Mouse (Mus musculus) adrenal gland, postnatal 14 days (tissue): ENCODE data around the gene Dynll1. TPM values are rescaled to one million over a fixed set of nuclear protein-coding genes. Genes with fewer than 3 reads are reported as not detected.

Source experiments
- DNase-seq: peaks from one replicate; pipeline ENCODE4 v3.0.0; 2021; ENCODE audit warnings: mixed read lengths
- total RNA-seq: library from RNA; stranded (reverse); gene quantifications from 2 replicates; pipeline ENCODE4 v1.2.3, GENCODE M21; 2021

Dynll1 gene
- total RNA-seq, 1 experiment from 2014 or later = 320 TPM

DNA sequence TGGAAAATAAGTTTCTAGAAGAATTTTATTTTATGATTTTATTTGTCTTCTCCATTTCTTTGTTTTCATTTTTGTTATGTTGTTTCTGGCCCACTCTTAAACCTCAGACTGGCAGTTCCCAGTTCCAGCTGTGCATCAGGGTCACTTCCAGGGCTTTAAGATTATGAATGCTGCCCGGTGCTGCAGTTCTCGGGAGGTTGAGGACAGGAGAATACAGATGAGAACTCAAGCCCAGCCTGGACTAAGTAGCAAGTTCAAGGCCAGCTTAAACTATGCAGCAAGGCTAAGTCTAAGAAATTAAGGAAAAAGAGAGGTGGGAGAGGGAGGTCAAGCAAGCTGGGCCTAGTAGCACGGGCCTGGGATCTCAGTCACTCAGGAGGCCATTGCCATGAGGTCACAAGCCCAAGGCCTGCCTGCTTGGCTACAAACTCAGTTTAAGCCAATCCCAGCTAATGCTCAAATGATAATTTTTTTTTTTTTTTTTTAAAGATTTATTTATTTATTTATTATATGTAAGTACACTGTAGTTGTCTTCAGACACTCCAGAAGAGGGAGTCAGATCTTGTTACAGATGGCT is 33.2 kb downstream of the Dynll1 start:
- peak; percentile 42 for DNase-seq

DNA sequence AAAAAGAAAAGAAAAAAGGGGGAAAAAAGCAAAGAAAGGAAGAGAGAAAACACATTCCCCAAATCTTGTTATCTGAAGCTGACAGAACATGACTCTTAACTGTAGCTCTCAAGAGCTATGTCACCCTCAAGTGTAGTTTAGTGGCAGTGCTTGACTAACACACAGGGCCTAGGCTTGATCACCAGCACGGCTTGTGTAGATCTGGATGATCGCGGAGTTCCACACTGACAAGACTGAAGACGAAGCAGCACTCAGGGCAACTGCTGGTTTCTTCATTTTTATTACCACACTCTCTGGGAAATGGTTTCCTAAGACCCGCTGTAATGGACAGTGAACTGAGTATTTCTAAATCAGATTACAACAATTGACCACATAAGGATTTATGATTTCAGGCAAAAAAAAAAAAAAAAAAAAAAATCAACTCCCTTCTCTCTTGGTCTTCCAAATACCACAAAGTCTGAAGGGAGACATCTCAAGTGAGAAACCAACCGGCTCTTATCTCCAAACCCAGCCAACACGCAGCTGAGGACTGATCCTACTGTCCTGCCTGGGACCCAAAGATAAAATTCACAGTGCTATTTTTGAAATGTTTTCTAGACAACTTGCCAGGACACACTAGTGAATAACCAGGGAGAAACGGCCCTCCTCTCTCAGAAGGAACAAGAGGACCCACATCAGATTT is 33.9 kb downstream of the Dynll1 start:
- DNase-seq = no peak

DNA sequence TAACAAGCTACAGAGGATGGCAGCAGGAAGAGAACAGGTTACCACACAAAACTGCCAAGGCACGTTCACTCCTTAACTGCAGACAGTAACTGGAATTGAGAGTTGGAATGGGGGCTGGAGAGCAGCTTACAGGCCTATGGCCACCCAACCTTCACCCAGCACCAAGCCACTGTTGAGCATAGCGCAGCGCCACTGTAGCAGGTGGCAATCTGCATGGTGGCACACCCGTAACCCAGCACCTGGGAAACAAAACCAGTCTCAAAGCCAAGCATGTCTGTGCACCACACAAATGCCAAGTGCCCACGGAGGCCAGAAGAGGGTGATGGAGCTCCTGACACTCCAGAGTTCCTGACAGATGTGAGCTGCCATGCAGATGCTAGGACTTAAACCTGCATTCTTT is 34.5 kb downstream of the Dynll1 start:
- DNase-seq = no peak

DNA sequence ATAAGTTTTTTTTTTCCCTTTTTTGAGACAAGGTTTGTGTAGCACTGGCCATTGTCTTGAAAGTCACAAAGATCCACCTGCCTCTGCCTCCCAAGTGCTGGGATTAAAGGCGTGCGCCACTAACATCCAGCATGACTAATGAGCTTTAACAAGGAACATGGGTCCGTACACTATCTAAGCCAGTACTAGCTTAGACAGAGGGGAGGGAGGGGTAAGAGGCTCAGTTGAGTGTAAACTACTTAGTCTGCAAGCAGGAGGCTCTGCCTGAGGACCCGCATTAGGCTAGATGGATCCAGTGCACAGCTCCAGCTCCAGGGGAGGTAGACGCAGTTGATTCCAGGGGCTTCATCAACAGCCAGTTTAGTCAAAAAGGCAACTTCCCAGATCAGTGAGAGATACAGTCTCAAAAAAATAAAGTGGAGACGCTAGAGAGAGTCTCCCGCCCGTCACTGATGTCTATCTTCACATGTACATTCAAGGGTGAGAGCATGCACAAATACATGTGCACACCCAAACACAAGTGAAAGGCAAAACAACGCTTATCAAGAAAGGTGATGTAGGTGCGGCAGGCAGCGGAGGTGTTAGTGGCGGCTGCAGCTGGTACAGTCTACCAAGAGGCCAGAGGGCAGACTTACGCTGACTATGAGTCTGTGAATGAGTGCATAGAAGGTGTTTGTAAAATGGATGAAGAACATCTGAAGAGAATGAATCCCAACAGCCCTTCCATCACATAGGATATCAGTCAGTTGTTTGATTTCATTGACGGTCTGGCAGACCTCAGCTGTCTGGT is 38.1 kb downstream of the Dynll1 start:
- DNase-seq = no peak

DNA sequence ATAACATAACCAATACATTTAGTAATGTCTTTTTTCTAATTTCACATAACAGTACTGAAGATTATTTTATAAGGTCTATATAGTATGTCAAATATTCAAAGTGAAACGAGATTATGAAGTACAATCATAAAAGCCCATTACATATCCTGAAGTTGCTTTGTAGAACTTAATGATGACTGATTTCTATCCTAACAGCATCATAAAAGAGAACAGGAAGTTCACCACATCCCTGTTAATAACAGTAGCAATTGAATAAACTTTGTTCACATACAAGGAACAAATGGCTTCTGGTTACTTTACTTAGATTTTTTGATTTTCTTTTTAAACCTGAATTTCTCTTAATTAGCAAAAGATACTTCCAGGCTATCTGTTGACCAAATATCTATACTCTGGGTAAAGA is 38.9 kb downstream of the Dynll1 start:
- DNase-seq = no peak

DNA sequence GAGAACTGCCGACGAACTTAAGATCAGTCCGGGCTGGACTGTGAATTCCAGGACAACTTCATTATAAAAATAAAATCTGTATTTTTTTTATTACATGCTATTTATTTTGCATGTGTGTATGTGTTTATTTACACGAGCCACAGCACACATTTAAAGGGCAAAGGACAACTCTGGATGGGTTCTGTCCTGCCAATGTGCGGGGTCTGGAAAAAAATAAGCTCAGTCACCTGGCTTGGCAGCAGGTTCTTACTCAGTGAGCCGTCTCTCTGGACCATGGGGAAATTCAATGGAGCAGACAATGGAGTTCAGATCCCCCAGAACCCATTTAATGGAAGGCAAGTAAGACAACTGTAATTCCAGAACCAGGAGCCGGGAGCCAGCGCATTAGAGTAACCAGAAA is 39.7 kb downstream of the Dynll1 start:
- no peak for DNase-seq

DNA sequence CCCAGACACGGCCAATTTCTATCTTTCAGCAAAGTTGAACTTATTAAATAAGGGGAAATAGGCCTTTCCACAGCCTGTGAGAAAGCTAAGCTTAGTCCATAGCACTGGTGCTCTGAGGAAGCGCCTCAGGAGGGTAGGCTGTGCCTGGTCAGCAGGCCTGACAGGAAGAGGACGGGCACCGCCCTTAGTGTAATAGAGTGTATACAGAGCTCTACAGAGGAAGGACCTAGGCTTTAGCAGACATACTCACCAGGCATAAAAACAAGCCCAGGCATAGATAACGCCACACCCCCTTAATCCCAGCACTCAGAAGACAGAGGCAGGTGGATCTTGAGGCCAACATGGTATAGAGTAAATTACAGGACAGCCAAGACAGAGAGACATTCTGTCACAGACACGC is 40.4 kb downstream of the Dynll1 start:
- no peak for DNase-seq

DNA sequence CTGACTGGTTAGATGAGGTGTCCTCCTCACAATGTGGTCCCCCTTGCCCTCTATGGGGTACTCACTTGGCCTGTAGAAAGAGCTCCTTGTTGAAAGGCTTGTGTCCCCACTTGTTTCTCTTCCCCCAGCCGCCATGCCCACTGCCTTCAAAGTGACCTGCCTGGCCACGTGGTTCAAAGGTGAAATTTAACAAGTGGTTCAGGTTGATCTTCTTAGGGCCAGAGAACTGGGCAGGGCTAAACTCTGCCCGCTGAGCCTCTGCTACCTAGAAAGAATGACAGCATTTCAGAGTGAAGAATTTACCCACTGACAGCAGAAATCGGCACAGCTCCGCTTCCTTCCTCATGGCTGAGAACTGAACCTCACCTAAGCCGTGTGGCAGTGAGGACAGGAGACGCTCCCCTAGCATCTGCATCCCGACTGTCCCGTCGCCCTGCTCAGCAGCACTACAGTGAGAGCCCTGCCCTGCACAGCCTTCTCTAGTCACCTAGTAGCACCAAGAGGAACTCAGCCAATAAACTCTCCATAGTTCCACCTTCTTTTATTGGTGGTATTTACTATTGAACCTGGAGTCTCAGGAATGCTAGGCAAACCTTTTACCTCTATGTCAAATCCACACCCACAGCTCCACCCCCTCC is 43.8 kb downstream of the Dynll1 start:
- no peak for DNase-seq

DNA sequence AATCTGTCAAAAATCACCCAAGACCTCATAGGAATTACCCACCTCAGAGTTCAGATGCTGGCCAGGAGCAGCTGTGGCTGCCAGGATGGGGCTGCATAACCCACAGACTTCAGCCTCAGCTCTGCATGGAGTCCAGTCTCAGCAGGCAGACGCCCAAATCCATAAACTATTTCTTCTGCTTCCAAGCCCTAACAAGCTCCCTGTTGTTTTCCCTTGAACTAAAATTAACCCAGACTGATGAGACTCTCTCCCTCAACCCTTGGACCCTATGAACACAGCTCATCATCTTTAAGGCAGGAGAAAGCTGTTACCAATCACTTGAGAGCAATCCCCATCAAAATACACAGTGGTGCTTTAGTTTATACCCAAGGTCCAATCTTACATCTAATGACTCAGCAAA is 45.3 kb downstream of the Dynll1 start:
- no peak for DNase-seq

Other genes with a start within 250 kb of the Dynll1 start
- gene Gm10401, start 202.7 kb downstream of the Dynll1 start, total RNA-seq = not detected in 2 replicates
- gene Acads, start 181.7 kb downstream of the Dynll1 start, total RNA-seq = 308 and 317 TPM in 2 replicates
- gene Unc119b, start 166.0 kb downstream of the Dynll1 start, total RNA-seq = 36.9 and 42.8 TPM in 2 replicates
- gene Mlec, start 142.8 kb downstream of the Dynll1 start, total RNA-seq = 140 and 144 TPM in 2 replicates
- gene Cabp1, start 106.6 kb downstream of the Dynll1 start, total RNA-seq = 9.9 and 11.1 TPM in 2 replicates
- 92.6 and 92.9 TPM in 2 replicates for gene Pop5, start 65.2 kb downstream of the Dynll1 start, total RNA-seq
- gene Rnf10, start 28.1 kb downstream of the Dynll1 start, total RNA-seq = 259 and 262 TPM in 2 replicates
- 80.4 and 83.1 TPM in 2 replicates for gene Coq5, start 21.3 kb downstream of the Dynll1 start, total RNA-seq
- gene Srsf9, start 26.2 kb upstream of the Dynll1 start, total RNA-seq = 71.3 and 78.3 TPM in 2 replicates
- gene Gatc, start 40.2 kb upstream of the Dynll1 start, total RNA-seq = 21.2 and 23.9 TPM in 2 replicates
- 31.5 and 35.5 TPM in 2 replicates for gene Triap1, start 40.2 kb upstream of the Dynll1 start, total RNA-seq
- gene Cox6a1, start 48.0 kb upstream of the Dynll1 start, total RNA-seq = 1,778 and 1,846 TPM in 2 replicates
- 15.2 and 15.8 TPM in 2 replicates for gene Msi1, start 128.6 kb upstream of the Dynll1 start, total RNA-seq
- not detected in 2 replicates for gene Pla2g1b, start 165.3 kb upstream of the Dynll1 start, total RNA-seq
- gene Sirt4, start 183.7 kb upstream of the Dynll1 start, total RNA-seq = 18.1 and 23.5 TPM in 2 replicates
- 48.9 and 54.8 TPM in 2 replicates for gene Pxn, start 205.7 kb upstream of the Dynll1 start, total RNA-seq